Mouse (Mus musculus): ENCODE results near the gene Crygc. TPM values are rescaled to one million over a fixed set of nuclear protein-coding genes. Genes with fewer than 3 reads are reported as not detected.

Gene Crygc
- total and polyA plus RNA-seq, 3 experiments = not detected

DNA sequence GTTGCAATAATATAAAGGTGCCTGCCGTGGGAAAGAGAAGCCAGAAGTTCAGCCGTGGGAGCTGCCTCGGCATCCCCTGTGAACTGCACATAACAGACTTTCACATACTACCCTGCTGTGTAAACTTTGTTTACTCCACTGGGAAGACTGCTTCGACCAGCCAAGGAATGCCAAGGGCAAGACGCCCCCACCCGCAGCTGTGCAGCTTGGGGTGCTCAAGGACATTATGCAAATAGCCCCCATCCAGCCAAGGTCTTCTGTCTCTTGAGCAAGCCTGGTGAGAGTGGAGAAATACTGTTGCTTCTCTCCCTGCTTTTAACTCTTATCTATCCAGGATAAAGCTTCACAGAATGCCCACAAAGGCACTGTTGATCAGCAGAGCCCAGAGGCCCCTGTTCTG lies 32.7 kb downstream of the Crygc start:
- in situ Hi-C loops (cut with MboI; ENCODE audit: low pct_ligation_motif_present, low pct_unique_long_range_greater_than_20kb, low sequenced_read_pairs) = no loop called here
- H3K4me3 ChIP-seq (replicated peaks in 1 of 3; ENCODE audit: low read depth in 2 of 3, low read length in 2 of 3, poor library complexity in 1 of 3) = no peak overlapping the region
- H3K9me3 ChIP-seq (replicated peaks; ENCODE audit: low read length) = no peaks in the 10 kb centered on the region
- no peak overlapping the region for H3K27ac ChIP-seq (ENCODE audit: insufficient read depth, low read depth)
- no peaks in the 10 kb centered on the region for H3K36me3 ChIP-seq (replicated peaks in 1 of 2; ENCODE audit: control insufficient read depth in 1 of 2, insufficient read depth in 1 of 2, low read length in 1 of 2)
- DNase-seq (ENCODE audit: extremely low read depth) = no peak
- no peak for TF ChIP-seq RCOR1 (conservative IDR thresholded peaks at IDR 0.05; ENCODE audit: low read depth, low read length)
- TF ChIP-seq ELF1 (IDR thresholded peaks at IDR 0.05; ENCODE audit: low read depth, low read length) = no peak
- TF ChIP-seq MEF2A (IDR thresholded peaks at IDR 0.05; ENCODE audit: borderline replicate concordance, low read depth, low read length) = no peak
- TF ChIP-seq USF2 (conservative IDR thresholded peaks at IDR 0.05; ENCODE audit: low read depth, low read length) = no peak
- no peak for TF ChIP-seq USF1 (IDR thresholded peaks at IDR 0.05; ENCODE audit: low read depth, low read length)
- TF ChIP-seq TCF12 (IDR thresholded peaks at IDR 0.05; ENCODE audit: low read depth, low read length) = no peak
- no peak for TF ChIP-seq KAT2A (IDR thresholded peaks at IDR 0.05; ENCODE audit: insufficient replicate concordance, low read length)
- TF ChIP-seq TBP (conservative IDR thresholded peaks at IDR 0.05; ENCODE audit: low read depth, low read length) = no peak
- no peak for TF ChIP-seq ZC3H11A (IDR thresholded peaks at IDR 0.05; ENCODE audit: low read depth, low read length)
- no peak for TF ChIP-seq ETS1 (conservative IDR thresholded peaks at IDR 0.05; ENCODE audit: low read depth, low read length)
- no peak for TF ChIP-seq MAFK (IDR thresholded peaks at IDR 0.05; ENCODE audit: insufficient replicate concordance, low read length)
- no peak for TF ChIP-seq EP300 (IDR thresholded peaks at IDR 0.05; ENCODE audit: low read length)
- TF ChIP-seq POLR2AphosphoS2 (IDR thresholded peaks at IDR 0.05; ENCODE audit: low read depth, low read length) = no peak
- no peak overlapping the region for H3K9ac ChIP-seq (ENCODE audit: insufficient read depth, low read depth)
- no peak overlapping the region for H3K4me2 ChIP-seq (ENCODE audit: insufficient read depth, low read depth, poor library complexity, severe bottlenecking)
- no peaks in the 10 kb centered on the region for H3K27me3 ChIP-seq (replicated peaks)
- dilution Hi-C loops (cut with MboI; ENCODE audit: extremely low pct_ligation_motif_present, extremely low pct_unique_long_range_greater_than_20kb, low sequenced_read_pairs) = no loop called here
- no peaks in the 10 kb centered on the region for H3K79me2 ChIP-seq (replicated peaks; ENCODE audit: control insufficient read depth, extremely low read depth, insufficient read depth, poor library complexity, severe bottlenecking)
- peaks cover 3 to 28% of the 10 kb centered on the region in 2 experiments; a peak in 3 of 4 replicates for H3K4me1 ChIP-seq (ENCODE audit: control insufficient read depth in 1 of 2, insufficient read depth in 2 of 2)

DNA sequence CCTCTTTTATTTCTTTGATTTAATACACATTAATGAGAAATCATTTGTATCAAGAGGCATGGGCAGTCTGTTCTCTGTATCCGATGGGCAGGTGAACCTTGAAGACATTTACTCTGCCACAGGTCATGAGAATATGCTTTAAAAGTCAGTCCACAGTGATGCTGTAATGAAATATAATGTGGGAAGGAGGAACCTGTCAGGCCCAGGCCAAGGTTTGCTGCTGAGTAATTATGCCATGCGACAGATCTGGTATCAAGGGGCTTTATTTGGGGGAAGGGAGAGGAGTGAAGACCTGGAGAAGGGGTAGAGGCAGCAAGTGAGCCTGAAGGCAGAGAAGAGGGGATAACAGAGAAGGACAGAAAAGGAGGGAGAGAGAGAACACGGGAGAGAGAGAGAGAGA lies 33.8 kb downstream of the Crygc start:
- no peak overlapping the region for H3K4me2 ChIP-seq (ENCODE audit: insufficient read depth, low read depth, poor library complexity, severe bottlenecking)
- H3K27ac ChIP-seq (ENCODE audit: insufficient read depth, low read depth) = no peak overlapping the region
- no peak overlapping the region for H3K4me3 ChIP-seq (replicated peaks in 1 of 3; ENCODE audit: low read depth in 2 of 3, low read length in 2 of 3, poor library complexity in 1 of 3)
- no peak for DNase-seq (ENCODE audit: extremely low read depth)
- peaks cover 3 to 23% of the 10 kb centered on the region in 2 experiments; a peak in 3 of 4 replicates for H3K4me1 ChIP-seq (ENCODE audit: control insufficient read depth in 1 of 2, insufficient read depth in 2 of 2)
- H3K9me3 ChIP-seq (replicated peaks; ENCODE audit: low read length) = no peaks in the 10 kb centered on the region
- no peaks in the 10 kb centered on the region for H3K27me3 ChIP-seq (replicated peaks)
- no peak for TF ChIP-seq HCFC1 (IDR thresholded peaks at IDR 0.05; ENCODE audit: low read depth, low read length)
- no peak for TF ChIP-seq JUND (conservative IDR thresholded peaks at IDR 0.05; ENCODE audit: low read depth, low read length)
- TF ChIP-seq ELF1 (IDR thresholded peaks at IDR 0.05; ENCODE audit: low read depth, low read length) = no peak
- no peak for TF ChIP-seq PAX5 (IDR thresholded peaks at IDR 0.05; ENCODE audit: low read length)
- H3K79me2 ChIP-seq (replicated peaks; ENCODE audit: control insufficient read depth, extremely low read depth, insufficient read depth, poor library complexity, severe bottlenecking) = no peaks in the 10 kb centered on the region
- dilution Hi-C loops (cut with MboI; ENCODE audit: extremely low pct_ligation_motif_present, extremely low pct_unique_long_range_greater_than_20kb, low sequenced_read_pairs) (no loop called here), in situ Hi-C loops (cut with MboI; ENCODE audit: low pct_ligation_motif_present, low pct_unique_long_range_greater_than_20kb, low sequenced_read_pairs) (no loop called here)
- no peaks in the 10 kb centered on the region for H3K36me3 ChIP-seq (replicated peaks in 1 of 2; ENCODE audit: control insufficient read depth in 1 of 2, insufficient read depth in 1 of 2, low read length in 1 of 2)
- H3K9ac ChIP-seq (ENCODE audit: insufficient read depth, low read depth) = no peak overlapping the region
